Mouse (Mus musculus) stomach, postnatal 0 days (tissue): ENCODE results near the gene Mbnl1.

Source experiments
- CTCF ChIP-seq: IDR thresholded peaks from 2 replicates; pipeline ENCODE4 v1.5.1; 2016; ENCODE audit warnings: antibody characterized with exemption, low read depth, mild to moderate bottlenecking, moderate library complexity
- EP300 ChIP-seq: optimal IDR thresholded peaks from 2 replicates; pipeline ENCODE3; 2016; ENCODE audit warnings: antibody characterized with exemption

GRCm38 (mm10) chr3:60538214-60538971 is 65.8 kb downstream of the Mbnl1 start:
- TF ChIP-seq CTCF (no peak), EP300 (no peak)
